Mouse (Mus musculus) ES-Bruce4 (cell line): ENCODE results near the gene Morn1.

ENCODE experiments used
- CTCF ChIP-seq: IDR thresholded peaks from one replicate; pipeline ENCODE4 v1.8.1; 2011; ENCODE audit warnings: low read depth, low read length
- POLR2A ChIP-seq: IDR thresholded peaks from one replicate; pipeline ENCODE4 v1.8.1; 2011; ENCODE audit warnings: low read length; ENCODE audit not compliant: insufficient read depth

GRCm38 (mm10) chr4:155040197-155040596 lies 46.2 kb upstream of the Morn1 start:
- TF ChIP-seq POLR2A = no peak
- TF ChIP-seq CTCF = no peak
